Mouse (Mus musculus) limb, embryonic 13.5 days (tissue): ENCODE results near the gene Lsm14b. TPM values are rescaled to one million over a fixed set of nuclear protein-coding genes. Genes with fewer than 3 reads are reported as not detected.
A peak's percentile ranks its signal among the peaks of the same experiment; 100 is the strongest.

Experiments
- ATAC-seq: fragments of 200-750 bp; cut with Nextera tagmentation; 2 replicates; pipeline ENCODE4 v1.8.0; 2017; ENCODE audit warnings: low read depth, moderate number of reproducible peaks, moderate TSS enrichment; ENCODE audit not compliant: low FRiP score
- H3K27ac ChIP-seq: fragments of 300-500 bp; sonication (generic); 2 replicates; pipeline ENCODE4 v1.5.1; 2015; ENCODE audit warnings: inconsistent platforms, mild to moderate bottlenecking, moderate library complexity
- H3K27me3 ChIP-seq: fragments of 300-500 bp; sonication (generic); 2 replicates; pipeline ENCODE4 v1.6.1; 2015; ENCODE audit warnings: mild to moderate bottlenecking, inconsistent platforms
- H3K36me3 ChIP-seq: fragments of 300-500 bp; sonication (generic); 2 replicates; pipeline ENCODE4 v1.6.1; 2015; ENCODE audit warnings: inconsistent platforms, mild to moderate bottlenecking, moderate library complexity
- H3K4me1 ChIP-seq: fragments of 300-500 bp; sonication (generic); 2 replicates; pipeline ENCODE4 v1.6.1; 2015; ENCODE audit warnings: inconsistent platforms
- H3K4me2 ChIP-seq: fragments of 300-500 bp; sonication (generic); replicated peaks from 2 replicates; pipeline ENCODE4 v1.6.1; 2015; ENCODE audit warnings: inconsistent platforms, mild to moderate bottlenecking, moderate library complexity
- H3K4me3 ChIP-seq: fragments of 300-500 bp; sonication (generic); 2 replicates; pipeline ENCODE4 v1.5.1; 2015; ENCODE audit warnings: moderate library complexity, mild to moderate bottlenecking, inconsistent platforms
- H3K9ac ChIP-seq: fragments of 300-500 bp; sonication (generic); 2 replicates; pipeline ENCODE4 v1.6.1; 2015; ENCODE audit warnings: mild to moderate bottlenecking, inconsistent platforms
- H3K9me3 ChIP-seq: fragments of 300-500 bp; sonication (generic); 2 replicates; pipeline ENCODE4 v1.6.1; 2016; ENCODE audit warnings: inconsistent platforms
- WGBS: fragments of 180-500 bp; shearing (Covaris S2); methylation state at CpG from one replicate; pipeline ENCODE4 v1.1.7; 2015; 5-methylcytosine and 5-hydroxymethylcytosine counted together
- polyA plus RNA-seq: library from polyadenylated mRNA; unstranded; fragments of >200 nt; fragmentation: Nextera tagmentation; extraction: Ambion mirVana; gene quantifications from 2 replicates; pipeline ENCODE4 v1.2.1, GENCODE M21; 2015

The Lsm14b gene
- polyA plus RNA-seq, 1 experiment from 2014 or later: 11.2 TPM

GRCm38 (mm10) chr2:180070481-180071453 lies 46.0 kb downstream of the Lsm14b start, which contains the start of gene Mtg2:
Gene Mtg2, plus strand, starts transcription at chr2:180070588.
- Histone ChIP-seq H3K9ac (peak within 1 kb of the TSS; percentile 80), H3K4me1 (peaks cover 15% of the 10 kb centered on the region), H3K36me3 (peaks cover 30% of the 10 kb centered on the region), H3K4me2 (peak within 1 kb of the TSS; percentile 90), H3K27me3 (no peaks in the 10 kb centered on the region), H3K9me3 (no peaks in the 10 kb centered on the region), H3K27ac (peak within 1 kb of the TSS; percentile 70), H3K4me3 (peak within 1 kb of the TSS; percentile 77)
- 5% methylated on average over 58 of the region's 58 CpGs for WGBS
- ATAC-seq: peak; percentile 95

GRCm38 (mm10) chr2:180071671-180072070 lies 46.9 kb downstream of the Lsm14b start:
- Histone ChIP-seq H3K4me1 (peaks cover 15% of the 10 kb centered on the region), H3K4me2 (no peak overlapping the region; the same call in 1 of the 2 replicates), H3K36me3 (peaks cover 30% of the 10 kb centered on the region), H3K27ac (no peak overlapping the region), H3K4me3 (no peak overlapping the region), H3K9ac (no peak overlapping the region), H3K27me3 (no peaks in the 10 kb centered on the region), H3K9me3 (no peaks in the 10 kb centered on the region)
- ATAC-seq: no peak
- WGBS: 73% methylated on average over 2 of the region's 2 CpGs

- no peak for ATAC-seq
- 84% methylated on average over 7 of the region's 7 CpGs for WGBS
- no peak overlapping the region for H3K4me3 ChIP-seq
Measured at GRCm38 (mm10) chr2:180072886-180073285, 48.1 kb downstream of the Lsm14b start.

GRCm38 (mm10) chr2:180077622-180078021 lies 52.8 kb downstream of the Lsm14b start:
- H3K36me3 ChIP-seq: peaks cover 54% of the 10 kb centered on the region
- H3K4me1 ChIP-seq: no peaks in the 10 kb centered on the region
- no peak overlapping the region for H3K4me3 ChIP-seq
- no peaks in the 10 kb centered on the region for H3K9me3 ChIP-seq
- no peak for ATAC-seq
- no peak overlapping the region for H3K4me2 ChIP-seq
- no peak overlapping the region for H3K9ac ChIP-seq
- no peaks in the 10 kb centered on the region for H3K27me3 ChIP-seq
- no peak overlapping the region for H3K27ac ChIP-seq
- 48% methylated on average over 3 of the region's 3 CpGs for WGBS

More at GRCm38 (mm10) chr2:180072886-180073285, 48.1 kb downstream of the Lsm14b start:
- H3K4me1 ChIP-seq: peaks cover 15% of the 10 kb centered on the region
- no peak overlapping the region for H3K4me2 ChIP-seq
- no peak overlapping the region for H3K27ac ChIP-seq
- H3K9me3 ChIP-seq: no peaks in the 10 kb centered on the region
- H3K27me3 ChIP-seq: no peaks in the 10 kb centered on the region
- H3K9ac ChIP-seq: no peak overlapping the region
- peaks cover 31% of the 10 kb centered on the region for H3K36me3 ChIP-seq

- H3K9me3 ChIP-seq: no peaks in the 10 kb centered on the region
- no peaks in the 10 kb centered on the region for H3K27me3 ChIP-seq
- ATAC-seq: no peak
- H3K9ac ChIP-seq: no peak overlapping the region
- H3K4me1 ChIP-seq: peaks cover 9% of the 10 kb centered on the region
- H3K4me2 ChIP-seq: no peak overlapping the region
- no peak overlapping the region for H3K4me3 ChIP-seq
- no peak overlapping the region for H3K27ac ChIP-seq
- 92% methylated on average over 8 of the region's 8 CpGs for WGBS
- H3K36me3 ChIP-seq: peaks cover 66% of the 10 kb centered on the region
Measured at GRCm38 (mm10) chr2:180080680-180081079, 55.9 kb downstream of the Lsm14b start.

- no peaks in the 10 kb centered on the region for H3K27me3 ChIP-seq
Measured at GRCm38 (mm10) chr2:180083063-180083462, 58.3 kb downstream of the Lsm14b start.

GRCm38 (mm10) chr2:180084565-180084964 lies 59.8 kb downstream of the Lsm14b start:
- Histone ChIP-seq H3K4me3 (no peak overlapping the region), H3K9ac (no peak overlapping the region), H3K36me3 (peaks cover 48% of the 10 kb centered on the region), H3K9me3 (no peaks in the 10 kb centered on the region), H3K27me3 (no peaks in the 10 kb centered on the region), H3K27ac (no peak overlapping the region), H3K4me1 (peaks cover 9% of the 10 kb centered on the region), H3K4me2 (no peak overlapping the region)
- WGBS: 17% methylated on average over 3 of the region's 3 CpGs
- ATAC-seq: no peak

More at GRCm38 (mm10) chr2:180083063-180083462, 58.3 kb downstream of the Lsm14b start:
- H3K9ac ChIP-seq: no peak overlapping the region
- H3K4me2 ChIP-seq: no peak overlapping the region
- no peaks in the 10 kb centered on the region for H3K9me3 ChIP-seq
- WGBS: 91% methylated on average over 10 of the region's 10 CpGs
- peaks cover 9% of the 10 kb centered on the region for H3K4me1 ChIP-seq
- peaks cover 62% of the 10 kb centered on the region for H3K36me3 ChIP-seq
- no peak for ATAC-seq
- no peak overlapping the region for H3K4me3 ChIP-seq
- H3K27ac ChIP-seq: no peak overlapping the region

Other genes with a start within 250 kb of the Lsm14b start
- 2.7 and 3.3 TPM in 2 replicates for gene Taf4, start 48.3 kb upstream of the Lsm14b start, polyA plus RNA-seq
- gene Psma7, start 17.4 kb downstream of the Lsm14b start, polyA plus RNA-seq: 612 and 628 TPM in 2 replicates
- 6.0 and 6.5 TPM in 2 replicates for gene Ss18l1, start 17.5 kb downstream of the Lsm14b start, polyA plus RNA-seq
- gene Mtg2, start 45.6 kb downstream of the Lsm14b start, polyA plus RNA-seq: 29.5 and 29.9 TPM in 2 replicates
- gene Hrh3, start 79.5 kb downstream of the Lsm14b start, polyA plus RNA-seq: not detected in 2 replicates
- gene Osbpl2, start 94.3 kb downstream of the Lsm14b start, polyA plus RNA-seq: 38.7 and 40.1 TPM in 2 replicates
- gene Adrm1, start 146.5 kb downstream of the Lsm14b start, polyA plus RNA-seq: 196 and 199 TPM in 2 replicates
- 15.6 and 15.8 TPM in 2 replicates for gene Lama5, start 200.9 kb downstream of the Lsm14b start, polyA plus RNA-seq
- 572 and 605 TPM in 2 replicates for gene Rps21, start 232.4 kb downstream of the Lsm14b start, polyA plus RNA-seq
- 14.7 and 16.6 TPM in 2 replicates for gene Cables2, start 248.5 kb downstream of the Lsm14b start, polyA plus RNA-seq